Comparison of ENCODE assay signal across 27 mouse cellular contexts in genomic region chr4:10748816-10749215, GRCm38 (mm10).
"Had no signal": no experiment of that assay in that cellular context is flagged by ENCODE, and none has a peak within 500 bp of the region (broad histone marks: within the 10 kb centered on the region; RNA-seq: fewer than 3 reads in every experiment).

No protein-coding gene starts in this region.

- H3K4me3 ChIP-seq: gastrocnemius, adult 2 months; heart, adult 2 months; heart, embryonic 13.5 days; heart, embryonic 15.5 days; hindbrain, embryonic 10.5 days; hindbrain, embryonic 12.5 days; intestine, embryonic 15.5 days; kidney, embryonic 15.5 days; layer of hippocampus, adult 2 months; left cerebral cortex, adult 2 months; limb, embryonic 10.5 days; limb, embryonic 12.5 days had no signal

- H3K27ac ChIP-seq: gastrocnemius, adult 2 months; heart, adult 2 months; heart, embryonic 13.5 days; heart, embryonic 15.5 days; hindbrain, embryonic 10.5 days; hindbrain, embryonic 12.5 days; hindbrain, embryonic 14.5 days; intestine, embryonic 15.5 days; kidney, embryonic 15.5 days; kidney, postnatal 0 days; layer of hippocampus, adult 2 months; left cerebral cortex, adult 2 months; limb, embryonic 10.5 days; limb, embryonic 12.5 days had no signal

- DNase-seq: gastrocnemius, adult 2 months; gastrocnemius, postnatal 10 days; gastrocnemius, postnatal 25 days; heart, adult 2 months; heart, postnatal 4 days; kidney, adult 18-20 months; kidney, adult 8-10 months; kidney, postnatal 25 days; kidney, postnatal 4 days; liver had no signal

- ATAC-seq: hindbrain, embryonic 16.5 days; inflammation-experienced regulatory T-cells, adult 6 months; intestine, embryonic 15.5 days; intestine, postnatal 0 days had no signal

- H3K9ac ChIP-seq: heart, embryonic 13.5 days; heart, embryonic 15.5 days; hindbrain, embryonic 12.5 days; hindbrain, embryonic 14.5 days; intestine, embryonic 15.5 days; kidney, embryonic 15.5 days; limb, embryonic 12.5 days had no signal

- H3K36me3 ChIP-seq: heart, embryonic 13.5 days; heart, embryonic 15.5 days; hindbrain, embryonic 10.5 days; hindbrain, embryonic 12.5 days; intestine, embryonic 15.5 days; kidney, embryonic 15.5 days; limb, embryonic 10.5 days; limb, embryonic 12.5 days had no signal

- H3K4me1 ChIP-seq: heart, embryonic 13.5 days; heart, embryonic 15.5 days; hindbrain, embryonic 10.5 days; hindbrain, embryonic 12.5 days; intestine, embryonic 15.5 days; kidney, embryonic 15.5 days; limb, embryonic 10.5 days; limb, embryonic 12.5 days had no signal

- H3K27me3 ChIP-seq: heart, embryonic 13.5 days; heart, embryonic 15.5 days; hindbrain, embryonic 12.5 days; intestine, embryonic 15.5 days; kidney, embryonic 15.5 days; limb, embryonic 12.5 days had no signal

- H3K9me3 ChIP-seq: heart, embryonic 13.5 days; heart, embryonic 15.5 days; hindbrain, embryonic 10.5 days; hindbrain, embryonic 12.5 days; intestine, embryonic 15.5 days; kidney, embryonic 15.5 days; limb, embryonic 10.5 days; limb, embryonic 12.5 days had no signal

- H3K4me2 ChIP-seq: heart, embryonic 11.5 days; heart, embryonic 13.5 days; heart, embryonic 15.5 days; hindbrain, embryonic 12.5 days; hindbrain, embryonic 14.5 days; intestine, embryonic 15.5 days; kidney, embryonic 15.5 days; limb, embryonic 12.5 days; liver, embryonic 11.5 days had no signal
